Comparison of ENCODE assay signal across 1 mouse cellular context in genomic region chr14:41127997-41128396, GRCm38 (mm10).
TF ChIP-seq lines count a peak whose summit lies in the region.

No protein-coding gene starts in this region.

TF ChIP-seq in CH12.LX, 34 proteins besides CTCF, POLR2A, EP300 and RAD21:
- TF ChIP-seq BHLHE40 (IDR thresholded peaks at IDR 0.05; ENCODE audit: low read depth, low read length), result no peak
- peak; percentile 75 for TF ChIP-seq SMC3 (IDR thresholded peaks at IDR 0.05; ENCODE audit: low read depth, low read length)
